Mouse (Mus musculus) right cerebral cortex, postnatal 36 days (tissue): ENCODE data around the gene Efcab1.
"Not testable (repeated sequence)": the region's sequence is repeated elsewhere in the genome, so short reads cannot be mapped to it uniquely, and the experiment has no call there.

Experiments used
- DNase-seq, 2 experiments: peaks; one replicate each; pipeline ENCODE4 v3.0.0; 2022; ENCODE audit warnings: low spot score in 2 of 2, mixed read lengths in 1 of 2

Efcab1 gene

GRCm38 (mm10) chr16:14906393-14907100 is at the start of gene Efcab1:
Gene Efcab1, plus strand, starts transcription at chr16:14906606.
- DNase-seq, result peak; percentile 25 to 56

GRCm38 (mm10) chr16:14859443-14859842 is 47.0 kb upstream of the Efcab1 start:
- DNase-seq, result peak in 1 of 2 experiments; percentile 1

DNA sequence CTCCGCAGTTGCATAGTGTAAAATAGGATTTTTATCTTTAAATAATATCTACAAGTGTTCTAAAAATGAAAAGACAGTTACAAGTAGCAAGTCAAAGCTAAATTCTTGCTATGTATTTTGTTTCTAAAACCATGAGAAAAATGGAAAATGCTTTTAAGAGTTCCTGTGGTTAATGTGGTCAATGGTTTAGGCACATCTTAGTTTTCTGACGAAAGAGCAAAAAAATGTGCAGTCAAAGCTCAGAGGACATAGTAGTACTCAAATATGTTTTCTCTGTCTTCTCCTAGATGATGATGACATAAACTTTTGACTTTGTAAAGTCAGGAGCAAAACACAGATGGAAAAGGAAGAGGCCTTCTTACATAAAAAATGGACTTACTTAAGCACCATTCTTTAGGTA is 21.5 kb upstream of the Efcab1 start:
- DNase-seq, result no peak

DNA sequence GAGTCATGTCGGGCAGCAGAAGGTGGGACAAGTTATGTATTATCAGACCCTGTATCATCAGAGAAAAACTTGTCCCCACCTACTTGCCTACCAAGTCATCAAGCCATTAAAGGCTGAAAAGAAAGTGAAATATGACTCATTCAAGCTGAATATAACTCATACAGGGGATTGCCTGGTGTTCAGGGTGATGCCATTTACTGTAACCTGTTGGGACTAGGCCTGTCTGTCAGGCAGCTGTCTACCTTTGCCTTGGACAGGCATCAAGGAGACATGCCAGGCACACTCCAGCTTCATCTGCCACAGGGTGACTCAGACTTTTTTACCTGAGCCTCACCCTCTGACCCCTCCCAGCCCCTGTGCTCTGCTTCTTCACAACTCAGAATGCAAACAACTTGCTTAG is 21.0 kb upstream of the Efcab1 start:
- no peak for DNase-seq

DNA sequence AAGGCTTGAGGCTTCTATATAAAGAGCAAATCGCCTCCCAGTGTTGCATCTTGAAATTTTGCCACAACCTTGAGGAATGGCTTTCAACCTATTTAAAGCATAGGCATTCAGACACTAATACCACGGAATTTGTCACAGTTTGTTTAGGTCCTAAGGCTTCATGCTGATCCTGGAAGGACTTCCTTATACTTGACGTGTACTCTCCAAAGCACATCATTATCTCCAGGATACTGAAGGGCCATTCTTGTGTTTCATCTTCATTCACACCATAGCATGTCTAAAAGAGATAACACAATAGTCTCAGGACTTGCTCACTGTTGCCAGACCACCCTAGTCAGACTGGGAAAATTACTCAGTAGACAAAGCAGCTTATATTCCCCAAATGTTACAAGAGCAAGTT is 13.9 kb upstream of the Efcab1 start:
- DNase-seq, result no peak

GRCm38 (mm10) chr16:14893864-14894263 is 12.5 kb upstream of the Efcab1 start:
- DNase-seq, result no peak

DNA sequence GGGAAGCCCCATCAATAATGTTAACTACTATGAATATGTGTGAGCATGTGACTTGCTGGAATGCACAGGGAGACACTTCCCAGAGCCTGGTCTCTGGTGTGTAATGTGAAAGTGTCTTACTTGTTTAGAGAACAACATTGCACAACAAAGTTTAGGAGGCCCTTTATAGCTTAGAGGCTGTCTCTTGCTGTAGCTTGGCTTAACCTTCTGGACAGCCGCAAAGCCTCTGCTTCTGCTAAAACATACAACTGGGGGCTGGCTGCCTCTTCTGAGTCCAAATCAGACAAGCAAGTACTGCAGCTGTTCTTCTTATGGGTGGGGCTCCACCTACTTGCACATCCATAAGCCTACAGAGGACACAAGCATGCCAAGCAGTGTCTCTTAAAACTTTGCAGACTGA is 11.7 kb upstream of the Efcab1 start:
- DNase-seq, result no peak

DNA sequence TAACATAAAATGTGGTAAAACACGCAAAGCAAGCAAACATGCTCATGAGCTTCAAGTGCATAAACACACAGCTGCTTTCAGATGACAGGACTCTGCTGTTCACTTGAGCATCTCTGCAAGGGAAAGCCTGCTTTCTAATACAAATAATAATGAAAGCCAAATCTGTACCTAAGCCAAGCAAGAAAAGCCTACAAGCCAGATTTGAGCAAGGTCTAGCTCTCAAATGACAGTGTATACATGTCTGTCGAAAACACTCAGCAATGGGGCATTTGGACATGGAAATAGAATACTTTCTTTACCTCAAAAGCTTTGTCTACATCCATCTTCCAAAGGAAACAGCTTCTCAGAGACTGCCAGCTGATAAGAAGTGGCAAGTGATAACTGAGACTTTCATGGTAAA is 10.9 kb upstream of the Efcab1 start:
- DNase-seq, result no peak

- not testable (repeated sequence) for DNase-seq
Measured at GRCm38 (mm10) chr16:14930711-14931110, 24.3 kb downstream of the Efcab1 start.

GRCm38 (mm10) chr16:14936478-14937166 is 30.2 kb downstream of the Efcab1 start:
- not testable (repeated sequence) for DNase-seq

GRCm38 (mm10) chr16:14939552-14939951 is 33.1 kb downstream of the Efcab1 start:
- no peak for DNase-seq

GRCm38 (mm10) chr16:14939994-14940715 is 33.7 kb downstream of the Efcab1 start:
- DNase-seq, result no peak

GRCm38 (mm10) chr16:14940898-14941297 is 34.5 kb downstream of the Efcab1 start:
- no peak for DNase-seq

DNA sequence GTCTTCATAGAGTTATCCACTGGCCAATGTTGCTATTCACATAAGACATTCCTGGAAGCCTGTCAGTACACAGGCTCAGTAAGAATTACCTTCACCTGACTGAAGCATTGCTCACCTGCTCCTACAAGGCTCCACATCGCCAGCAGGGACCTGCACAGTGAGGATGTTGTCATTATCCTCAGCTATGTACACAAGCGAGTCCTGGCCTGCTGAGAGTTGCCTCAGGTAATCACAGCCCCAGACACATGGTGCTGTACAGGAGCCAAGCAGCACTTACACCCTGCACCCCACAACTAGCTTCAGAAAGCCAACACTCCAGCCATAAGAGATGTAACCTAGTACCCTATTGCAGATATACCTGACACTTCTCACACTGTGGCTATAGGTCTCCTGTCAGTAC is 37.1 kb downstream of the Efcab1 start:
- DNase-seq, result no peak

- DNase-seq, result not testable (repeated sequence)
Measured at GRCm38 (mm10) chr16:14947561-14947960, 41.2 kb downstream of the Efcab1 start.

GRCm38 (mm10) chr16:14951894-14952293 is 45.5 kb downstream of the Efcab1 start:
- DNase-seq, result no peak

DNA sequence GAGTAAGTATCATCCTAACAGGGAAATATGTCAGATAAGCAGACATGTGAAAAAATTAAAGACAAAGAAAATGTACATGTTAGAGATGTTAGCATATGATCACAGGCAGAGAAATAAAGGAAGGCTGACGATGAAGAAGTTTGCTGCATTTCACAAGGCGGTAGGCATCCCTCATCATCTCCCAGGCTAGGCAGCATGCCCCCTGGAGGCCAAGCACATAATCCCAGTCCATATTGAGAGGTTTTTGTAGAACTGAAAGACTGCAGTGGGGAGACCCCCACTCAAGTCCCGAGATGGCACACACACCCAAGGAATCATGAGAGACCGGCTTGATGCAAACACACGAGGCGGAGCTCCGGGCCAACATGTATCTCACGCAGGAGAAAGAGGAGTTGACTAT is 53.3 kb downstream of the Efcab1 start:
- no peak for DNase-seq

- no peak for DNase-seq
Measured at GRCm38 (mm10) chr16:14973696-14974095, 67.3 kb downstream of the Efcab1 start.

- DNase-seq, result no peak
Measured at GRCm38 (mm10) chr16:14979228-14979627, 72.8 kb downstream of the Efcab1 start.

DNA sequence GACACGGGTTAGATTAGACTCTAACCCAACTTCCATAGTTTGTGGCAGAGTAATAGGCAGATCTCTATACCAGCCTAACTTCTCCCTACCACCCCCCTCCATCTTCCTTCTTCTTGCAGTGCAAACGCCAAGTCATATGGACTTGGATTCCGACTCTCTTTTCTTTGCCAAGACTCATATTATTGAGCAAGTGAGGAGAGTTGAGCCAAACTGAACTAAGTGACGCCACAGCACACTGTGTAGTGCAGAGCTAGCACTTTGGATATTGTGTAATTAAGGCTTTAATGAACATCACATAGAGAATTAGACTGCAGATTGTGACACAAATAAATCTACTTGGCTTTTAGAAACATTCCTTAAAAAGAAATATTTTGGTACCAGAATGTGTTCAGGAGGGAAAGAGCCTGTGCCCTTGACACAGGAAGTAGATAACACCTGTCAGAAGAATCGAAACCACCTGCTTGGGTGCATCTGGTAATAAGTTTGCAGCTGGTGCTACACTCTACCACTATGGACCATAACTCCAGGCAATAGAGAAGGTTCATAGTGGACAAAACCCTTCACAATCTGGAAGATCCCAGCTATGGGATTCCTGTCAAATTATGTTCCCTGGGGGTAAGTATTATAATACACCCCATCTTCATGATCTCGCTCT is 83.3 kb downstream of the Efcab1 start:
- no peak for DNase-seq

- no peak for DNase-seq
Measured at GRCm38 (mm10) chr16:14991001-14991400, 84.6 kb downstream of the Efcab1 start.

DNA sequence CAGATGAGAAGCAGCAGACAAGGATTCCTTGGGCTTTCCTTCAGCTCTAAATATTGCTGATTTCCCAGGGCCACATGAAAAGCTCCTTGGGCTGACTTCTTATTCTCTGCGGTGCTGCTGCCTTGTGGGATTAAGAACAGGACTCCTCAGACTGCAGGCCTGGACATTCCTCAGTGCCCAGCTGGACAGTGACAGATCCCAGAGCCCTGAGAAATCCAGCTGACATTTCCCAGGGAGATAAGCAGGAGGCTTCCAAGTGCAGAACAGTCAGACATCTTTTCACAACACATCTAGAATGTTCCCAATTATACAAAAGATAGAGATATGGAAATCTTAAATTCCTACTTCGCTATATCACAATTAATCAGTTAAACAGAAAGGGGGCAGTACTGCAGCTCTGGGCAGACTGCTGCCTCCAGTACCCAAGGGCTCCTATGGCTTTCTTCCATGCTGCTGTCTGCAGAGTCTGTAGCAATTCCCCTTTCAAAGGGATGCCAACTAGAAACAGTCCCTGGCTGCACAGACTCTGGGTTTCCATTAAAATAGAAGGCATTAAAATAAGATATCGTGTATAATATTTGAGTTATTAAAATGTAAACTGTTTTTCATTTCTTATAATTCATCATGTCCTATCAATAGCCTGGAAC is 86.2 kb downstream of the Efcab1 start:
- DNase-seq, result no peak
